Mouse (Mus musculus) small intestine, adult 2 months (tissue): ENCODE data around the gene A030014E15Rik. TPM values are rescaled to one million over a fixed set of nuclear protein-coding genes. Genes with fewer than 3 reads are reported as not detected.
"Not testable (repeated sequence)": the region's sequence is repeated elsewhere in the genome, so short reads cannot be mapped to it uniquely, and the experiment has no call there.

Experiments used
- H3K27ac ChIP-seq: fragments of 200-500 bp; 2 replicates; pipeline ENCODE4 v1.5.1; 2012; ENCODE audit warnings: low read depth, low read length, control low read depth, inconsistent platforms; ENCODE audit not compliant: insufficient read depth
- H3K27me3 ChIP-seq: fragments of 200-500 bp; 2 replicates; pipeline ENCODE4 v1.6.1; 2012; ENCODE audit warnings: mild to moderate bottlenecking, moderate library complexity, low read length, inconsistent platforms; ENCODE audit not compliant: control insufficient read depth, insufficient read depth
- H3K36me3 ChIP-seq: fragments of 200-500 bp; 2 replicates; pipeline ENCODE4 v1.6.1; 2012; ENCODE audit warnings: mild to moderate bottlenecking, low read length, control low read depth, inconsistent platforms; ENCODE audit not compliant: control insufficient read depth, insufficient read depth
- H3K4me1 ChIP-seq: fragments of 200-500 bp; 2 replicates; pipeline ENCODE4 v1.6.1; 2012; ENCODE audit warnings: low read length, inconsistent platforms, mixed read lengths; ENCODE audit not compliant: control insufficient read depth, insufficient read depth, insufficient read length
- H3K4me3 ChIP-seq: fragments of 200-500 bp; 2 replicates; pipeline ENCODE4 v1.5.1; 2012; ENCODE audit warnings: low read depth, mild to moderate bottlenecking, control low read depth, inconsistent platforms, low read length, moderate library complexity
- CTCF ChIP-seq: fragments of 200-500 bp; IDR thresholded peaks from 2 replicates; pipeline ENCODE4 v1.5.1; 2012; ENCODE audit warnings: low read depth, mild to moderate bottlenecking, control low read depth, inconsistent platforms, low read length, moderate library complexity, mixed read lengths; ENCODE audit not compliant: insufficient replicate concordance, insufficient read length; ENCODE audit errors: extremely low read depth
- POLR2A ChIP-seq: fragments of 200-500 bp; IDR thresholded peaks from 2 replicates; pipeline ENCODE4 v1.6.1; 2012; ENCODE audit warnings: low read depth, mild to moderate bottlenecking, control low read depth, inconsistent platforms, low read length, moderate library complexity
- WGBS: fragments of 180-500 bp; shearing (Covaris S2); methylation state at CpG from one replicate; pipeline ENCODE4 v1.1.7; 2018; 5-methylcytosine and 5-hydroxymethylcytosine counted together
- polyA plus RNA-seq: library from polyadenylated mRNA; depleted of rRNA; stranded (reverse); fragments of >200 nt; gene quantifications from 2 replicates; pipeline ENCODE4 v1.2.3, GENCODE M21; 2012

A030014E15Rik gene
- polyA plus RNA-seq, 1 experiment, result not detected

DNA sequence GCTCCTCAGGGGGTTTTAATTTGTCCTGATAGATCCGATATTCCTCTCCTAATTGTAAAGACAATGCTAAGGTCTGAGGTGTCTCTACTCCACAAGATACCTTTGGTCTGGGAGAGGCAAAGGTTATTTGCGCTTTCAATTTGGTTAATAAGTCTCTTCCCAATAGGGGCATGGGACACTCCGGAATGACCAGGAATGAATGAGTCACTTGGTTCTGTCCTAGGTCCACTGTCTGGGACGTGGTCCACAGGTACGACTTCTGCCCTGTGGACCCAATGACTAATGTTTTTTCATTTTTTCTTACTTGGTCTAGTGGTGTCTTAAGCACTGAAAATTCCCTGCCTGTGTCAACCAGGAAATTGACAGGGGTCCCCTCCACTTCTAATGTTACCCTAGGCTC, 13.9 kb downstream of the A030014E15Rik start:
- WGBS, result 89% methylated on average over 5 of the region's 5 CpGs
- no peak overlapping the region for H3K4me3 ChIP-seq
- TF ChIP-seq POLR2A (no peak), CTCF (no peak)
- no peaks in the 10 kb centered on the region for H3K4me1 ChIP-seq
- no peaks in the 10 kb centered on the region for H3K36me3 ChIP-seq
- no peak overlapping the region for H3K27ac ChIP-seq
- no peaks in the 10 kb centered on the region for H3K27me3 ChIP-seq

DNA sequence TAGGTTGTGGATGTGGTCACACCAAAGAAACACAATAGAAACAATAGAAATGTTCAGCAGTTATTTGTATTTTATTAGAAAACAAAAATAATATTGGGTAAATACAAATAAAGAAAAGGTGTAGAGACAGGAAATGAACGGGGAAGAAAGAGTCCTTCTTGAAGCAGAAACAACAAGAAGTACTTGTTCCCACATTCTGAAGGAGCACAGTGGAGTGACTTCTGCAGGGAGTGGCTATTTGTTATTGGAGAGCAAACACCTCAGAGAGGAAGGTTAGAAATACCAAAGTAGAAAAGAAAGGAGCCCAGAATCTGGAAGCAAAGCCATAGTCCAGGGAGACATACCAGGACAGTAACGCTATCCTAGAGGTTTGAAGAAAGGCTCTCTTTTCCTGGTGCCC, 17.8 kb downstream of the A030014E15Rik start:
- not testable (repeated sequence) for H3K27ac ChIP-seq, H3K4me1 ChIP-seq, H3K27me3 ChIP-seq, H3K36me3 ChIP-seq, H3K4me3 ChIP-seq
- WGBS, result 75% methylated on average over 2 of the region's 2 CpGs

DNA sequence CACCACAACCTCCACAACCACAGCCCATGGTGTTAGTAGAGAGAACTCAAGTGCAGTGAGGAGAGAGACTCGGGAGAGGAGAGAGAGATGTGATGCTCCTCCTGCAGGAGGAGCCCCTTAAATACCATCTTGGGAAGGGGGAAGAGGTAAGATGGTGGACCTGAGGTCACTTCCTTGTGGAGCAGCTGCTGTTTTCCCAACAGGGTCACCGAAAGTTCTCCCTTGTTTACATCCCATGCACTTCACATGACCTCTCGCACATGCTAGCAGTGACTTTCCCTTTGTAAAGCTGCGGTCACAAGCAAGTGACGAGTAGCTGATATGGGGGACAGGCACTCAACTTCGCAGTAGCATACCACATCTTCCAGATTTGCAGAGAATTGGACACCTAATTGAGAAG, 18.6 kb downstream of the A030014E15Rik start, which contains the start of gene A030003K21Rik:
Gene A030003K21Rik, minus strand, starts transcription at position 94 of the 400 bp plus-strand sequence.
- H3K27me3 ChIP-seq, H3K4me3 ChIP-seq, H3K27ac ChIP-seq, H3K4me1 ChIP-seq, H3K36me3 ChIP-seq: not testable (repeated sequence)
- no CpG with 5 or more reads among the region's 6 CpGs for WGBS

DNA sequence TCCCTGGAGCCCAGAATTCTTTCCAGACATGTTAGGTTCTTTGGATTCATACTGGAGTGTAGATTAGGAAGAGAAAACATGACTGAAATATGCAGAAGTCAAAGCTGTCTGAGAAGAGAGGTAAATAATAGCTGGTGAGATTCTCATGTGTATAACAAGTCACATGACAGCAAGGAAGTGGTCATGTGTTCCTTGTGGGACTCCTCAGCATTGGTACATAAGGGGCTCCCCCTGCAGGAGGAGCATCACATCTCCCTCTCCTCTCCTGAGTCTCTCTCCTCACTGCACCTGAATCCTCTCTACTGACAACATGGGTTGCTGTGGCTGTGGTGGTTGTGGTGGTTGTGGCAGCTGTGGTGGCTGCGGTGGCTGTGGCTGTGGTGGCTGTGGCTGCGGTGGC, 21.3 kb downstream of the A030014E15Rik start:
- H3K36me3 ChIP-seq, H3K4me3 ChIP-seq, H3K27me3 ChIP-seq, H3K27ac ChIP-seq, H3K4me1 ChIP-seq: not testable (repeated sequence)
- WGBS, result 100% methylated on average over 2 of the region's 2 CpGs

DNA sequence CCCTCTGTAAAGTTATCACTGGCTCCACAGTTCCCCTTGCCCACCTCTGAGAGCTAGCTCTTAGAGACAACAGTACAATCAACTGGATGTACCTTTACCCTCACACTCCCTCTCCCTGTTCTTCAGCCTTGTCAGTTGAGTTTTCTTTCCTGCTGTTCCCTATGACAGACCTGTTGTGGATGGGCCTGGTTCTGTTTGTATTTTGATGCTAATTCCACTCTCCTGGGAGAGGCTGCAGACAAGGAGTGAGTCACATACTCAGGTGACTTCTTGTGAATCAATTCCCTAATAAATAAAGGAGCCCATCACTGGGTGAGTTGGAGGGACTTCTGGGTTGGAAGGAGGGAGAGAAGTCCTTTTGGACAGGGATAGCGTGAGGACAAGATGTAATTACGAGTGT, 23.9 kb downstream of the A030014E15Rik start:
- Histone ChIP-seq H3K27me3 (no peaks in the 10 kb centered on the region), H3K27ac (no peak overlapping the region), H3K36me3 (no peaks in the 10 kb centered on the region), H3K4me1 (no peaks in the 10 kb centered on the region), H3K4me3 (no peak overlapping the region)
- TF ChIP-seq CTCF (no peak), POLR2A (no peak)
- 87% methylated on average over 2 of the region's 2 CpGs for WGBS

DNA sequence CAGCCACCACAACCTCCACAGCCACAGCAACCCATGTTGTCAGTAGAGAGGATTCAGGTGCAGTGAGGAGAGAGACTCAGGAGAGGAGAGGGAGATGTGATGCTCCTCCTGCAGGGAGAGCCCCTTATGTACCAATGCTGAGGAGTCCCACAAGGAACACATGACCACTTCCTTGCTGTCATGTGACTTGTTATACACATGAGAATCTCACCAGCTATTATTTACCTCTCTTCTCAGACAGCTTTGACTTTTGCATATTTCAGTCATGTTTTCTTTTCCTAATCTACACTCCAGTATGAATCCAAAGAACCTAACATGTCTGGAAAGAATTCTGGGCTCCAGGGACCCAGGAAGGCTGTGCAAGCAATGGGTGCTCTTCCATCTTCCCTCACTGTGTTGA, 31.2 kb downstream of the A030014E15Rik start, which contains the start of gene Gm7544:
Gene Gm7544, minus strand, starts transcription at position 101 of the 400 bp plus-strand sequence.
- not testable (repeated sequence) for H3K27me3 ChIP-seq, H3K36me3 ChIP-seq, H3K4me3 ChIP-seq, H3K4me1 ChIP-seq, H3K27ac ChIP-seq

DNA sequence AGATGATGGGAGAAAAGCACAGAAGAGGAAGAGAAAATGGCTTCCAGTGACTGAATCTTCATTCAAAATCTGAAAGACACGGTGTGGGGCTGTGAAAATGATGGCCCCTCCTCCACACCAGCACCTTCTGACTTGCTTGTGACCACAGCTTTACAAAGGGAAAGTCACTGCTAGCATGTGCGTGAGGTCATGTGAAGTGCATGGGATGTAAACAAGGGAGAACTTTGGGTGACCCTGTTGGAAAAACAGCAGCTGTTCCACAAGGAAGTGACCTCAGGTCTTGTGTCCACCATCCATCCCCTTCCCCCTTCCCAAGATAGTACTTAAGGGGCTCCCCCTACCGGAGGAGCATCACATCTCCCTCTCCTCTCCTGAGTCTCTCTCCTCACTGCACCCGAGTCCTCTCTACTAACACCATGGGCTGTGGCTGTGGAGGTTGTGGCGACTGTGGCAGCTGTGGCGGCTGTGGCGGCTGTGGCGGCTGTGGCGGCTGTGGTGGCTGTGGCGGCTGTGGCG, 35.2 kb downstream of the A030014E15Rik start, which contains the start of gene Gm47955:
Gene Gm47955, plus strand, starts transcription at position 417 of the 516 bp plus-strand sequence.
- TF ChIP-seq CTCF, result no peak
- TF ChIP-seq POLR2A, result no peak
- Histone ChIP-seq H3K4me1 (no peaks in the 10 kb centered on the region), H3K4me3 (no peak within 1 kb of the TSS), H3K27me3 (no peaks in the 10 kb centered on the region), H3K27ac (no peak within 1 kb of the TSS), H3K36me3 (no peaks in the 10 kb centered on the region)
- 89% methylated on average over 11 of the region's 11 CpGs for WGBS

DNA sequence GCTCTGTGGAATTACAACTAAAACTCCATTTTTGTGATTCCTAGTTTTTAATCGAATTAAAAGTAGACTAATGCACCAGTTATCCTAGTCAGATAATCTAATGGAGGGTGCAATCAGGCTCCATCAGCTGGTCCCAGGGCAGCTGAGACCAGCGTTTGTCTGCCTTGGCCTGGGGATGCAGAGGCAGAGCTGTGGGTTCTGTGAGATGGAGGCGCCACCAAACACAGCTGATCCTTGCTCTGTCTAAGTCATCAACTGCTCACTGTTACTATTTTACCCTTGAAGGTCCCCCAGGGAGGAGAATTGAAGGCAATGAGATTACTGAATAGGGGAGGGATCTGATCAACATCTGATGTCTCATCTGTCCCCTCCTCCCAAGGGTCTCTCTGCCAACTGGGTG, 41.7 kb downstream of the A030014E15Rik start:
- H3K4me1 ChIP-seq, result no peaks in the 10 kb centered on the region
- H3K27ac ChIP-seq, result no peak overlapping the region
- 74% methylated on average over 3 of the region's 3 CpGs for WGBS
- H3K27me3 ChIP-seq, result no peaks in the 10 kb centered on the region
- H3K36me3 ChIP-seq, result no peaks in the 10 kb centered on the region
- TF ChIP-seq CTCF, result no peak
- TF ChIP-seq POLR2A, result no peak
- H3K4me3 ChIP-seq, result no peak overlapping the region
